Mouse (Mus musculus): Measurements from ENCODE around the gene Coa5. TPM values are rescaled to one million over a fixed set of nuclear protein-coding genes. Genes with fewer than 3 reads are reported as not detected.

Coa5 gene
- 10 to 100 TPM in 20 of 26 experiments, 1 to 10 TPM in 6; 2.9 to 61.7 (median 24.6) TPM for total RNA-seq (2018; cell fraction: chromatin; rRNA removed)
- 100 to 1,000 TPM in 14 of 26 experiments, 10 to 100 TPM in 12; 76.3 to 241 (median 141) TPM for total RNA-seq (2018; cell fraction: cytosol; rRNA removed)
- total RNA-seq (2018; cell fraction: nucleus; rRNA removed) = 100 to 1,000 TPM in 11 of 26 experiments, 10 to 100 TPM in 15; 13.4 to 162 (median 73.2) TPM
- 65.7 to 107 TPM (median 99.8 TPM) in 3 replicates for polyA plus RNA-seq (2018)

- H3K79me2 ChIP-seq (ENCODE audit: inconsistent target) = peaks cover 93% of the 10 kb centered on the region
- H3K4me3 ChIP-seq (ENCODE audit: inconsistent target) = peak within 1 kb of the TSS; percentile 86
- WGBS (ENCODE audit: missing documents) = 1% methylated on average over 56 of the region's 57 CpGs
- peak within 1 kb of the TSS; percentile 69 for H3K27ac ChIP-seq
- H3K36me3 ChIP-seq (ENCODE audit: inconsistent target) = peaks cover 46% of the 10 kb centered on the region
Measured at GRCm38 (mm10) chr1:37429366-37430296, at the start of gene Coa5, which contains the start of gene Unc50. Coa5 (minus strand) TSS chr1:37430103. Unc50 (plus strand) TSS chr1:37430139.

GRCm38 (mm10) chr1:37479074-37479473 is 49.2 kb upstream of the Coa5 start:
- peaks cover 26% of the 10 kb centered on the region; the same call in 1 of the 2 replicates for H3K79me2 ChIP-seq (ENCODE audit: inconsistent target)
- no peak overlapping the region for H3K4me3 ChIP-seq (ENCODE audit: inconsistent target)
- H3K27ac ChIP-seq = no peak overlapping the region
- 27% methylated on average over 9 of the region's 9 CpGs for WGBS (ENCODE audit: missing documents)
- H3K36me3 ChIP-seq (ENCODE audit: inconsistent target) = no peaks in the 10 kb centered on the region

- Histone ChIP-seq H3K79me2 (ENCODE audit: inconsistent target) (peaks cover 26% of the 10 kb centered on the region; the same call in 1 of the 2 replicates), H3K4me3 (ENCODE audit: inconsistent target) (peak overlapping the region; percentile 23), H3K36me3 (ENCODE audit: inconsistent target) (no peaks in the 10 kb centered on the region), H3K27ac (peak overlapping the region; percentile 52)
- WGBS (ENCODE audit: missing documents) = 9% methylated on average over 7 of the region's 7 CpGs
Measured at GRCm38 (mm10) chr1:37478416-37478815, 48.5 kb upstream of the Coa5 start.

- 21% methylated on average over 5 of the region's 5 CpGs for WGBS (ENCODE audit: missing documents)
- peak overlapping the region; percentile 23 for H3K4me3 ChIP-seq (ENCODE audit: inconsistent target)
- no peaks in the 10 kb centered on the region for H3K36me3 ChIP-seq (ENCODE audit: inconsistent target)
Measured at GRCm38 (mm10) chr1:37477928-37478327, 48.0 kb upstream of the Coa5 start.

GRCm38 (mm10) chr1:37477250-37477649 is 47.3 kb upstream of the Coa5 start:
- H3K36me3 ChIP-seq (ENCODE audit: inconsistent target) = no peaks in the 10 kb centered on the region
- no peak overlapping the region for H3K4me3 ChIP-seq (ENCODE audit: inconsistent target)
- no peak overlapping the region for H3K27ac ChIP-seq
- WGBS (ENCODE audit: missing documents) = 98% methylated on average over 5 of the region's 5 CpGs
- H3K79me2 ChIP-seq (ENCODE audit: inconsistent target) = peaks cover 20% of the 10 kb centered on the region; the same call in 1 of the 2 replicates

More at GRCm38 (mm10) chr1:37477928-37478327, 48.0 kb upstream of the Coa5 start:
- Histone ChIP-seq H3K27ac (peak overlapping the region; percentile 52), H3K79me2 (ENCODE audit: inconsistent target) (peaks cover 23% of the 10 kb centered on the region; the same call in 1 of the 2 replicates)

GRCm38 (mm10) chr1:37475312-37475711 is 45.4 kb upstream of the Coa5 start:
- H3K4me3 ChIP-seq (ENCODE audit: inconsistent target) = no peak overlapping the region
- peak overlapping the region; percentile 91 for H3K27ac ChIP-seq
- 85% methylated on average over 3 of the region's 3 CpGs for WGBS (ENCODE audit: missing documents)
- H3K36me3 ChIP-seq (ENCODE audit: inconsistent target) = no peaks in the 10 kb centered on the region
- peaks cover 31% of the 10 kb centered on the region; the same call in 1 of the 2 replicates for H3K79me2 ChIP-seq (ENCODE audit: inconsistent target)

- H3K27ac ChIP-seq = peak overlapping the region; percentile 91
- peaks cover 31% of the 10 kb centered on the region; the same call in 1 of the 2 replicates for H3K79me2 ChIP-seq (ENCODE audit: inconsistent target)
- H3K36me3 ChIP-seq (ENCODE audit: inconsistent target) = no peaks in the 10 kb centered on the region
- WGBS (ENCODE audit: missing documents) = 41% methylated on average over 6 of the region's 6 CpGs
- no peak overlapping the region for H3K4me3 ChIP-seq (ENCODE audit: inconsistent target)
Measured at GRCm38 (mm10) chr1:37474634-37475190, 44.8 kb upstream of the Coa5 start.

- Histone ChIP-seq H3K4me3 (ENCODE audit: inconsistent target) (no peak overlapping the region), H3K79me2 (ENCODE audit: inconsistent target) (peaks cover 31% of the 10 kb centered on the region; the same call in 1 of the 2 replicates), H3K27ac (peak overlapping the region; percentile 91), H3K36me3 (ENCODE audit: inconsistent target) (no peaks in the 10 kb centered on the region)
- 15% methylated on average over 8 of the region's 8 CpGs for WGBS (ENCODE audit: missing documents)
Measured at GRCm38 (mm10) chr1:37474046-37474445, 44.1 kb upstream of the Coa5 start.

- Histone ChIP-seq H3K79me2 (ENCODE audit: inconsistent target) (peaks cover 31% of the 10 kb centered on the region; the same call in 1 of the 2 replicates), H3K36me3 (ENCODE audit: inconsistent target) (no peaks in the 10 kb centered on the region), H3K27ac (peak overlapping the region; percentile 91), H3K4me3 (ENCODE audit: inconsistent target) (no peak overlapping the region)
- WGBS (ENCODE audit: missing documents) = 28% methylated on average over 10 of the region's 10 CpGs
Measured at GRCm38 (mm10) chr1:37473251-37473650, 43.3 kb upstream of the Coa5 start.

GRCm38 (mm10) chr1:37471179-37472148 is 41.6 kb upstream of the Coa5 start:
- Histone ChIP-seq H3K79me2 (ENCODE audit: inconsistent target) (peaks cover 21% of the 10 kb centered on the region; the same call in 1 of the 2 replicates), H3K4me3 (ENCODE audit: inconsistent target) (no peak overlapping the region), H3K36me3 (ENCODE audit: inconsistent target) (no peaks in the 10 kb centered on the region), H3K27ac (no peak overlapping the region)
- WGBS (ENCODE audit: missing documents) = 92% methylated on average over 6 of the region's 6 CpGs

- H3K27ac ChIP-seq = no peak overlapping the region
- peaks cover 3% of the 10 kb centered on the region; the same call in 1 of the 2 replicates for H3K36me3 ChIP-seq (ENCODE audit: inconsistent target)
- 98% methylated on average over 5 of the region's 5 CpGs for WGBS (ENCODE audit: missing documents)
- H3K4me3 ChIP-seq (ENCODE audit: inconsistent target) = no peak overlapping the region
- H3K79me2 ChIP-seq (ENCODE audit: inconsistent target) = peaks cover 11% of the 10 kb centered on the region; the same call in 1 of the 2 replicates
Measured at GRCm38 (mm10) chr1:37469007-37469406, 39.1 kb upstream of the Coa5 start.

- peaks cover 11% of the 10 kb centered on the region; the same call in 1 of the 2 replicates for H3K79me2 ChIP-seq (ENCODE audit: inconsistent target)
- H3K36me3 ChIP-seq (ENCODE audit: inconsistent target) = peaks cover 6% of the 10 kb centered on the region; the same call in 1 of the 2 replicates
- H3K27ac ChIP-seq = no peak overlapping the region
- 92% methylated on average over 3 of the region's 4 CpGs for WGBS (ENCODE audit: missing documents)
- no peak overlapping the region for H3K4me3 ChIP-seq (ENCODE audit: inconsistent target)
Measured at GRCm38 (mm10) chr1:37467806-37468205, 37.9 kb upstream of the Coa5 start.

- Histone ChIP-seq H3K4me3 (ENCODE audit: inconsistent target) (no peak overlapping the region), H3K36me3 (ENCODE audit: inconsistent target) (peaks cover 6% of the 10 kb centered on the region; the same call in 1 of the 2 replicates), H3K27ac (no peak overlapping the region), H3K79me2 (ENCODE audit: inconsistent target) (peaks cover 7% of the 10 kb centered on the region; the same call in 1 of the 2 replicates)
- WGBS (ENCODE audit: missing documents) = 70% methylated on average over 3 of the region's 3 CpGs
Measured at GRCm38 (mm10) chr1:37466322-37466995, 36.6 kb upstream of the Coa5 start.
